Mouse (Mus musculus): ENCODE data around the gene 1110008P14Rik. TPM values are rescaled to one million over a fixed set of nuclear protein-coding genes. Genes with fewer than 3 reads are reported as not detected.

The 1110008P14Rik gene
- polyA plus RNA-seq, 1 experiment from 2014 or later: 86.4 TPM

DNA sequence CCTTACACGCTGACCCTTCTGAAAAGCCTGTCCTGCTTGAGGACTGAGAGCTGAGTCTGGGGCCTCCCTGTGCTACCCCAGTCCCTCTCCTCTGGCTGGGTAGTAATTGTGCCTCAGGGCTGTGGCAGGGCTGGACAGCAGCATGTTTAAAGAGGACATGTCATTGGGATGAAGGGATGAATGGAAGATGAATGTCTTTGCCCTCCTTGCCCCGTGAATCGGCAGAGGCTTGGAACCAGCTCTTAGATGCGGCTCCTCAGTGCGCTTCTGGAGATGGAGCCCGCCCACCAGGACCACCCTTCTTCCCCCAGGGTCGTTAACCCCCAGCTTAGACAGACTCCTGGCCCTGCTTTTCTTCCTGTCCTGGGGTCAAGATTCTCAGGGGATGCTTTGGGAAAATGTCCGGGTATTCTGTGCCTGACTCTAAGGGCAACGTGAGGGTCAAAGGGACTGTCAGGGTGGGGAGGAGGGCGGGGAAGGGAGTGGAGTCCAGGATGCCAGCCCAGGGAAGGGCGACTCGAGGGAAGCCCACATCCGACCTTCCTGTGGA is 52.8 kb downstream of the 1110008P14Rik start:
- WGBS: 5% methylated on average over 13 of the region's 13 CpGs
- H3K9ac ChIP-seq: 0 out of 2 replicates have a peak overlapping the region, but pooled peaks have one; percentile 29
- no peak overlapping the region; the same call in 1 of the 2 replicates for H3K4me2 ChIP-seq (replicated peaks)
- no peak for ATAC-seq (ENCODE audit: low FRiP score, low read depth)
- no peak overlapping the region for H3K4me3 ChIP-seq
- H3K9me3 ChIP-seq: no peaks in the 10 kb centered on the region
- H3K27me3 ChIP-seq (replicated peaks): 0 out of 2 replicates have a peak, but pooled peaks cover 5% of the 10 kb centered on the region
- peaks cover 10% of the 10 kb centered on the region for H3K4me1 ChIP-seq
- H3K27ac ChIP-seq: no peak overlapping the region
- peaks cover 7% of the 10 kb centered on the region for H3K36me3 ChIP-seq

GRCm38 (mm10) chr2:32327200-32327599 is 54.5 kb downstream of the 1110008P14Rik start:
- Histone ChIP-seq H3K9me3 (no peaks in the 10 kb centered on the region), H3K27me3 (replicated peaks) (no peaks in the 10 kb centered on the region), H3K36me3 (no peaks in the 10 kb centered on the region; the same call in 1 of the 2 replicates), H3K4me1 (peaks cover 18% of the 10 kb centered on the region), H3K4me2 (replicated peaks) (no peak overlapping the region), H3K4me3 (no peak overlapping the region), H3K27ac (no peak overlapping the region), H3K9ac (no peak overlapping the region)
- ATAC-seq (ENCODE audit: low FRiP score, low read depth): no peak
- WGBS: 88% methylated on average over 4 of the region's 4 CpGs

Other genes starting within 250 kb of the 1110008P14Rik start
- 89.7 and 106 TPM in 2 replicates for gene Prrc2b, start 230.9 kb downstream of the 1110008P14Rik start, polyA plus RNA-seq (2016; fragmentation: Nextera tagmentation; extraction: Ambion mirVana)
- gene Pomt1, start 145.3 kb downstream of the 1110008P14Rik start, polyA plus RNA-seq (2016; fragmentation: Nextera tagmentation; extraction: Ambion mirVana): 23.2 and 23.5 TPM in 2 replicates
- gene Uck1, start 121.8 kb downstream of the 1110008P14Rik start, polyA plus RNA-seq (2016; fragmentation: Nextera tagmentation; extraction: Ambion mirVana): 74.0 and 74.8 TPM in 2 replicates
- 29.2 and 32.4 TPM in 2 replicates for gene Golga2, start 94.6 kb downstream of the 1110008P14Rik start, polyA plus RNA-seq (2016; fragmentation: Nextera tagmentation; extraction: Ambion mirVana)
- 351 and 444 TPM in 2 replicates for gene Swi5, start 93.9 kb downstream of the 1110008P14Rik start, polyA plus RNA-seq (2016; fragmentation: Nextera tagmentation; extraction: Ambion mirVana)
- gene Ciz1, start 29.6 kb downstream of the 1110008P14Rik start, polyA plus RNA-seq (2016; fragmentation: Nextera tagmentation; extraction: Ambion mirVana): 55.8 and 57.6 TPM in 2 replicates
- 35.4 and 41.1 TPM in 2 replicates for gene Dnm1, start 28.6 kb downstream of the 1110008P14Rik start, polyA plus RNA-seq (2016; fragmentation: Nextera tagmentation; extraction: Ambion mirVana)
- gene Lcn2, start 6.3 kb upstream of the 1110008P14Rik start, polyA plus RNA-seq (2016; fragmentation: Nextera tagmentation; extraction: Ambion mirVana): 0.68 and 1.1 TPM in 2 replicates
- gene Ptges2, start 14.0 kb upstream of the 1110008P14Rik start, polyA plus RNA-seq (2016; fragmentation: Nextera tagmentation; extraction: Ambion mirVana): 35.8 and 40.5 TPM in 2 replicates
- gene Naif1, start 68.5 kb upstream of the 1110008P14Rik start, polyA plus RNA-seq (2016; fragmentation: Nextera tagmentation; extraction: Ambion mirVana): 5.7 and 6.0 TPM in 2 replicates
- gene Slc25a25, start 69.5 kb upstream of the 1110008P14Rik start, polyA plus RNA-seq (2016; fragmentation: Nextera tagmentation; extraction: Ambion mirVana): 41.6 and 44.0 TPM in 2 replicates
- 11.5 and 14.4 TPM in 2 replicates for gene Fam102a, start 153.4 kb upstream of the 1110008P14Rik start, polyA plus RNA-seq (2016; fragmentation: Nextera tagmentation; extraction: Ambion mirVana)
- gene Dpm2, start 188.9 kb upstream of the 1110008P14Rik start, polyA plus RNA-seq (2016; fragmentation: Nextera tagmentation; extraction: Ambion mirVana): 121 and 124 TPM in 2 replicates
- 3.9 and 4.0 TPM in 2 replicates for gene Pip5kl1, start 192.9 kb upstream of the 1110008P14Rik start, polyA plus RNA-seq (2016; fragmentation: Nextera tagmentation; extraction: Ambion mirVana)
- 0.25 and 0.69 TPM in 2 replicates for gene 9430097D07Rik, start 193.7 kb upstream of the 1110008P14Rik start, polyA plus RNA-seq (2016; fragmentation: Nextera tagmentation; extraction: Ambion mirVana)
- 20.4 and 21.4 TPM in 2 replicates for gene St6galnac4, start 205.2 kb upstream of the 1110008P14Rik start, polyA plus RNA-seq (2016; fragmentation: Nextera tagmentation; extraction: Ambion mirVana)
- 10.1 and 11.5 TPM in 2 replicates for gene St6galnac6, start 217.8 kb upstream of the 1110008P14Rik start, polyA plus RNA-seq (2016; fragmentation: Nextera tagmentation; extraction: Ambion mirVana)
- gene Ak1, start 239.8 kb upstream of the 1110008P14Rik start, polyA plus RNA-seq (2016; fragmentation: Nextera tagmentation; extraction: Ambion mirVana): 46.6 and 50.4 TPM in 2 replicates

Measured in neural tube, embryonic 12.5 days (tissue).